Mouse (Mus musculus) kidney, embryonic 14.5 days (tissue): ENCODE data around the gene Dnah11. TPM values are rescaled to one million over a fixed set of nuclear protein-coding genes. Genes with fewer than 3 reads are reported as not detected.

Source experiments
- ATAC-seq: fragments of 200-750 bp; cut with Nextera tagmentation; 2 replicates; pipeline ENCODE4 v1.8.0; 2017; ENCODE audit warnings: moderate number of reproducible peaks, mild to moderate bottlenecking, moderate TSS enrichment, moderate library complexity; ENCODE audit not compliant: low FRiP score, low TSS enrichment
- H3K27ac ChIP-seq: fragments of 300-500 bp; sonication (generic); 2 replicates; pipeline ENCODE4 v1.5.1; 2014; ENCODE audit warnings: low read depth, mild to moderate bottlenecking, low read length, moderate library complexity, mixed read lengths
- H3K27me3 ChIP-seq: fragments of 300-500 bp; sonication (generic); 2 replicates; pipeline ENCODE4 v1.6.1; 2014; ENCODE audit warnings: mild to moderate bottlenecking, low read length; ENCODE audit not compliant: control insufficient read depth, insufficient read depth
- H3K36me3 ChIP-seq: fragments of 300-500 bp; sonication (generic); 2 replicates; pipeline ENCODE4 v1.6.1; 2014; ENCODE audit warnings: low read length, mixed read lengths; ENCODE audit not compliant: control insufficient read depth, insufficient read depth
- H3K4me1 ChIP-seq: fragments of 300-500 bp; sonication (generic); 2 replicates; pipeline ENCODE4 v1.6.1; 2014; ENCODE audit warnings: low read length, mixed read lengths; ENCODE audit not compliant: control insufficient read depth, insufficient read depth
- H3K4me2 ChIP-seq: fragments of 300-500 bp; sonication (generic); replicated peaks from 2 replicates; pipeline ENCODE4 v1.6.1; 2014; ENCODE audit warnings: low read depth, mild to moderate bottlenecking, low read length
- H3K4me3 ChIP-seq: fragments of 300-500 bp; sonication (generic); 2 replicates; pipeline ENCODE4 v1.5.1; 2014; ENCODE audit warnings: mild to moderate bottlenecking, low read length
- H3K9ac ChIP-seq: fragments of 300-500 bp; sonication (generic); 2 replicates; pipeline ENCODE4 v1.6.1; 2014; ENCODE audit warnings: low read depth, mild to moderate bottlenecking, low read length, moderate library complexity
- H3K9me3 ChIP-seq: fragments of 300-500 bp; sonication (generic); 2 replicates; pipeline ENCODE4 v1.6.1; 2016; ENCODE audit warnings: low read length; ENCODE audit not compliant: control insufficient read depth
- WGBS: fragments of 180-500 bp; shearing (Covaris S2); extraction: QIAGEN DNeasy Blood & Tissue Kit; methylation state at CpG from one replicate; pipeline ENCODE4 v1.1.7; 2014; 5-methylcytosine and 5-hydroxymethylcytosine counted together
- polyA plus RNA-seq: library from polyadenylated mRNA; unstranded; fragments of >200 nt; fragmentation: Nextera tagmentation; extraction: Ambion mirVana; gene quantifications from 2 replicates; pipeline ENCODE4 v1.2.1, GENCODE M21; 2014

Dnah11 gene
- polyA plus RNA-seq, 1 experiment from 2014 or later, result 0.24 TPM

DNA sequence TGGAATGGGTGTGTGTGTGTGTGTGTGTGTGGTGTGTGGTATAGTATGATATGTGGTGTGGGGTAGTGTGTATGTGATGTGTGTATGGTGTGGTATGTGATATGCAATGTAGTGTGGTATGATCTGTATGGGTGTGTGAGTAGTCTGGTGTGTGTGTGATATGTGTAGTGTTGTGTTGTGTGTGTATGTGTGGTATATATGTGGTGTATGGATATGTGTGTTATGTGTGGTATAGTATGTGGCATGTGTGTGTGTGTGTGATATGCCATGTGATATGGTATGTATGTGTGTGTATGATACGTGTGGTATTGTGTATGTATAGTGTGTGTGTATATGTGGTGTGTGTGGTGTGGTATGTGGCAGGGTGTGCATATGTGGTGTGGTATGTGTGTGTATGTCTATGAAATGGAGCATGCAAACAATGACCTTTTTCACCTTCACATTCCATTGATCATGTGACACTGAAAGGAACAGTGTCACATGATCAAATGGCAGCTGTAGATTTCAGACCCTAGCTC lies 155.7 kb downstream of the Dnah11 start:
- no peak for ATAC-seq
- H3K4me3 ChIP-seq, result no peak overlapping the region
- no peaks in the 10 kb centered on the region for H3K27me3 ChIP-seq
- no peaks in the 10 kb centered on the region for H3K4me1 ChIP-seq
- WGBS, result 95% methylated on average over 1 of the region's 1 CpGs
- H3K4me2 ChIP-seq, result no peak overlapping the region
- H3K9me3 ChIP-seq, result no peaks in the 10 kb centered on the region
- no peaks in the 10 kb centered on the region for H3K36me3 ChIP-seq
- H3K27ac ChIP-seq, result no peak overlapping the region
- H3K9ac ChIP-seq, result no peak overlapping the region

DNA sequence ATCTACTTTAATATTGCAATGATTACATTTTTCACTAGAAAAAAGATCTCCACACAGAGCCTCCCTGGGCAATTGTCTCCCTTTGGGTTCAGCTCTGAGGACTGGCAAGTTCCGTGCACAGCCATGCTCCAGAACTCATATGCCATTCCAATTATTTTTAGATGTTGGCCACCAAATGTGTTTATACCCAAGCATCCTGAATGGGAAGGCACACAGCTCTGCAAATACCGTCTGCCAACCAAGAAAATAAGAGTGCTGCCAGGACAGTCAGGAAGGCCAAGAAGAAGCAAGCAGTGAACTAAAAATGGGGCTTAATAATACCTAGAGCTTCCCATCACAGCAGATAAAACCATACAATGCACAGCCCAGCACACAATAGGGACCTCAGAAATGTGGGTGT lies 156.6 kb downstream of the Dnah11 start:
- Histone ChIP-seq H3K36me3 (no peaks in the 10 kb centered on the region), H3K4me2 (no peak overlapping the region), H3K4me1 (no peaks in the 10 kb centered on the region), H3K9me3 (no peaks in the 10 kb centered on the region), H3K27ac (no peak overlapping the region), H3K9ac (no peak overlapping the region), H3K27me3 (no peaks in the 10 kb centered on the region), H3K4me3 (no peak overlapping the region)
- no peak for ATAC-seq
- 91% methylated on average over 2 of the region's 2 CpGs for WGBS

DNA sequence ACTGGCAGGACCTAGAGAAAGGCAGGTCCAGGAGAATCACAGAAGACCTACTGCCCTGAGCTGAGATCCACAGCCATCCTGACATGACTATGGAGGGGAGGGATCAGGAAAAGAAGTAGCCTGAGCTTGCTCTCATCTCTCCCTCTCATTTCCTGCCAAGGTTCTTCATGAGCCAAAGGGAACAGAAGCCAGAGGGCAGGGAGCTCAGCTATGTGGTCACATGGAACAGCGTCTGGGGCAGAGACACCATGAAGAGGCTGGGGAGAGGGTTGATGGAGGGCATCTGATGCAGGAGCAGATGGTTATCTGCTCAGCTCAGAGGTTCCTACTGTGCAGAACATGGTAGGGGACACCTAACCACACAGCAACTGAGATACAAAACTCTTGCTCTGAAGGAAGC lies 163.9 kb downstream of the Dnah11 start:
- 75% methylated on average over 1 of the region's 1 CpGs for WGBS
- H3K36me3 ChIP-seq, result no peaks in the 10 kb centered on the region
- no peak overlapping the region for H3K4me2 ChIP-seq
- H3K27ac ChIP-seq, result no peak overlapping the region
- no peak for ATAC-seq
- H3K27me3 ChIP-seq, result no peaks in the 10 kb centered on the region
- no peaks in the 10 kb centered on the region for H3K4me1 ChIP-seq
- H3K9ac ChIP-seq, result no peak overlapping the region
- H3K9me3 ChIP-seq, result no peaks in the 10 kb centered on the region
- H3K4me3 ChIP-seq, result no peak overlapping the region

DNA sequence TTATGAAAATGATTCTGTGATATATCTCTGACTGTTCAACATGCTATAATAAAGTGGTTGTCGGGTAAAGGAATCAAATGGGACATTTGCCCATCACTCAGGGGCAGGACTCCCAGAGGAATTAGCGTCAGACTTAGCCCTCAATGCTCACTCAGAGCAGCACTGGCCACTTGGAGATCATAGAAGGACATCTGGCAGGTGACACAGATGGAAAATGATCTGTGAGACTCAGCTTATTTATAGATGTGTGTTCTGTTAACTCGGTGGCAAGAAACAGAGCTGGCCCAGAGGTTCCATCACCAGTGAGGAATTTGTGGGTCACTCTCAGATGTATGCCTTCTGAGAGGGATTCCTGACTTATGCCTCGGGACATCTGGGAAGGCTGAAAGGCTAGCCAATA lies 173.1 kb downstream of the Dnah11 start:
- Histone ChIP-seq H3K9ac (no peak overlapping the region), H3K4me1 (no peaks in the 10 kb centered on the region), H3K36me3 (no peaks in the 10 kb centered on the region), H3K27me3 (no peaks in the 10 kb centered on the region), H3K9me3 (no peaks in the 10 kb centered on the region), H3K27ac (no peak overlapping the region), H3K4me3 (no peak overlapping the region), H3K4me2 (no peak overlapping the region)
- 79% methylated on average over 4 of the region's 4 CpGs for WGBS
- ATAC-seq, result no peak

DNA sequence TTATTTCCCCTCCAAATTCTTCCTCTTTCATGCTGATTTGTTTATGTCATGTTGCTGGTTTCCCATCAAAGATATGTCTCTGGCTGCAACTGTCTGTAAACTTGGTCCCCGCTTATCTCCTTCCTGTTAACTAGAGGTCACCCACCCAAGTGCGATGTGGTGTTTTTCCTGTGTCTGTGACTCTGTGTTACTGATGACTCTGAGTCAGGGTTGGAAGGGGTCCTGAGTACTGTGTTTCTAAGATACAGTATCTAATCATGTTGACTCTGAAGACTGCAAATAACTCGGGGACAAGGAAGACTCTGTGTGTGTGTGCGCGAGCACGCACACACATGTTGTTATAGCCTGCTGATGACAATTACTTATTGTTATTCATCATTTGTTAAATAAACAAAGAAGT lies 179.9 kb downstream of the Dnah11 start:
- 88% methylated on average over 6 of the region's 6 CpGs for WGBS
- Histone ChIP-seq H3K4me3 (no peak overlapping the region), H3K9me3 (no peaks in the 10 kb centered on the region), H3K4me2 (no peak overlapping the region), H3K4me1 (no peaks in the 10 kb centered on the region), H3K9ac (no peak overlapping the region), H3K36me3 (no peaks in the 10 kb centered on the region), H3K27me3 (no peaks in the 10 kb centered on the region), H3K27ac (no peak overlapping the region)
- ATAC-seq, result no peak

DNA sequence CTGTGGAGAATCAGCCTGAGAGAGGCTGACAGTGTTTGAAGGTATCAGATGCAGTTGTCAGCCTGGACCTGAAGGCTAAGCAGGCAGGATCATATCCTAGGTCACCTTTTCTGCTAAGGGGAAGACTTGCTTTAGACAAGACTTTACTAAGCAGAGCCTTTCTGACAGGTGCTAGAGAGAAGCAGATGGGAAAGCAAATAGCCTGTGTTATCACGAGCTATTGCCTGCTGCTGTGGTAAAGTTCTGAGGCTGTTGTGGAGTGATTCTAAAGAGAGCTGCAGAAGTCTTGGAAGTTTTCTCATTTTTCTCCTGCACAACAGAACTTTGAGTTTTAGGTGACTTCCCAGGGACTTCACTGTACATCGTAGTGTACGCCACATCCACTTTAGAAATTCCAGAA lies 185.0 kb downstream of the Dnah11 start:
- Histone ChIP-seq H3K27me3 (no peaks in the 10 kb centered on the region), H3K4me3 (no peak overlapping the region), H3K9me3 (no peaks in the 10 kb centered on the region), H3K4me2 (no peak overlapping the region), H3K27ac (no peak overlapping the region), H3K36me3 (no peaks in the 10 kb centered on the region), H3K9ac (no peak overlapping the region; the same call in 1 of the 2 replicates), H3K4me1 (no peaks in the 10 kb centered on the region)
- WGBS, result 94% methylated on average over 3 of the region's 3 CpGs
- ATAC-seq, result no peak

DNA sequence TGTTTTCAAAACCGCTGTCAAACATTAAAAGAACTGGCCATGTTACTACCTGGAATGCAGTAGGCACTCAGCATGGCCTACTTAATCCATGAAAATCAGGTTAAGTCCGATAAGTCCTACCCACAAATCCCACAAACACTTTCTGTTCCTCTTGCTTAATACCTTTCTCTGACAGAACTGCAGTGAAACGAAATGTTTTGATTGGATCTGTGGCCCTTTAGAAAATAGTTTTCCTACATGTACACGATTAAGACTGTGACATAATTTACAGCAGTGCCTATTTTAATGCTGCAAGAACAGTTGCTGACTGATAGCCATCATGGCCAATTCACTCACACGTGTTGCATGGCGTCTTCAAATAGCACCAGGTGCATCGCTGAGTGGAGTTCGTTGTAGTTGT lies 186.9 kb downstream of the Dnah11 start:
- no peak for ATAC-seq
- H3K36me3 ChIP-seq, result no peaks in the 10 kb centered on the region
- no peak overlapping the region for H3K9ac ChIP-seq
- H3K4me2 ChIP-seq, result no peak overlapping the region
- H3K27me3 ChIP-seq, result no peaks in the 10 kb centered on the region
- no peak overlapping the region for H3K27ac ChIP-seq
- H3K4me3 ChIP-seq, result no peak overlapping the region
- WGBS, result 89% methylated on average over 8 of the region's 8 CpGs
- H3K9me3 ChIP-seq, result no peaks in the 10 kb centered on the region
- H3K4me1 ChIP-seq, result no peaks in the 10 kb centered on the region

DNA sequence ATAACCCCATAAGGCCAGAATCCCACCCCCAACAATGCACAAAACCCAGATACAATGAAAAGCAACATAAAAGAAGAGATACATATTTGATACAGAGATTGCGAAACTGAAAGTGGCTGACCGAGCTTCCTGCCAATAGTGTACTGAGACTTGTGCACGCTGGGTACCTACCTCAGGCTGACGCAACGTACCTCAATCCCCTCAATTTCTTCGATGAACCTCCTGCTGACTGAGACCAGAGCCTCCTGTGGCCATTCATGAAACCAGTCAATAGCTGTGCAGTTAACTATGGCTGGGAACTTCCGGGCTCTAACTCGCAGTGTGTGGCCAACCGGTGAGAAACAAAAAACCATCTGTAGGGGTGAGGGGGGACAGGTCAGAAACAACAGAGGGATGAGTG lies 203.9 kb downstream of the Dnah11 start:
- H3K9ac ChIP-seq, result no peak overlapping the region
- 63% methylated on average over 9 of the region's 9 CpGs for WGBS

DNA sequence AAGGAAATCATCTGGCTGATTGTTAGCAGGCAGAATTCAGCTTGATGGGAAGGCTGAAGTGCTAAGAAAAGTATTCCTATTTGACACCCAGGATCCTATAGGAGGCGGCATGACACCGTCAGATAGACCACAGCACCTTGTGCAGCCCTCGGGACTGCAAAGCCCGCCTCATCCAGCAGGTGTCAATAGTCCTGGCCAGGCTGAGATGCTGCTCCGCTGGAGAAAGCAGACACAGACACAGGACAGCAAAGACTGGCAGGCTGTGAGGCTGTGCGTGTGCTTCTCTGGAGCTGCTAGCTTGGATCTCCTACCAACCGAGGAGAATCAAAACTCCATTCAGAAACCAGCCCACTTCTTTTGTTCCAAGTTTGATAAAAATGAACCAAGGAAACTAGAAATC lies 205.3 kb downstream of the Dnah11 start:
- under 1% methylated on average over 7 of the region's 7 CpGs for WGBS
- H3K27me3 ChIP-seq, result peaks cover 9% of the 10 kb centered on the region
- H3K4me1 ChIP-seq, result peaks cover 6% of the 10 kb centered on the region; the same call in 1 of the 2 replicates
- H3K36me3 ChIP-seq, result no peaks in the 10 kb centered on the region
- no peak overlapping the region for H3K4me2 ChIP-seq
- no peak overlapping the region for H3K27ac ChIP-seq
- H3K4me3 ChIP-seq, result no peak overlapping the region
- H3K9me3 ChIP-seq, result no peaks in the 10 kb centered on the region
- H3K9ac ChIP-seq, result no peak overlapping the region
- peak; percentile 97 for ATAC-seq

More for the DNA sequence above, 203.9 kb downstream of the Dnah11 start:
- no peak overlapping the region for H3K4me2 ChIP-seq
- H3K36me3 ChIP-seq, result no peaks in the 10 kb centered on the region
- ATAC-seq, result no peak
- H3K27me3 ChIP-seq, result peaks cover 4% of the 10 kb centered on the region
- H3K4me3 ChIP-seq, result no peak overlapping the region
- no peaks in the 10 kb centered on the region for H3K4me1 ChIP-seq
- no peaks in the 10 kb centered on the region for H3K9me3 ChIP-seq
- H3K27ac ChIP-seq, result no peak overlapping the region
